Mouse (Mus musculus) C2C12 (cell line): ENCODE data around the gene Nos3. TPM values are rescaled to one million over a fixed set of nuclear protein-coding genes. Genes with fewer than 3 reads are reported as not detected.
"Not testable (repeated sequence)": the region's sequence is repeated elsewhere in the genome, so short reads cannot be mapped to it uniquely, and the experiment has no call there.

Experiments used
- H3K27me3 ChIP-seq: one replicate; pipeline ENCODE4 v1.6.1; 2011; ENCODE audit not compliant: control insufficient read depth, insufficient read depth, insufficient read length
- H3K36me3 ChIP-seq: one replicate; pipeline ENCODE4 v1.6.1; 2011; ENCODE audit not compliant: control insufficient read depth, insufficient read depth
- H3K4me3 ChIP-seq: one replicate; pipeline ENCODE4 v1.5.1; 2011; ENCODE audit warnings: mild to moderate bottlenecking, control low read depth; ENCODE audit not compliant: poor library complexity, insufficient read depth, severe bottlenecking
- H3K79me2 ChIP-seq: one replicate; pipeline ENCODE4 v1.6.1; 2011; ENCODE audit not compliant: control insufficient read depth, insufficient read depth
- H3K79me3 ChIP-seq: one replicate; pipeline ENCODE4 v1.6.1; 2011; ENCODE audit warnings: low read depth, control low read depth
- H3ac ChIP-seq: one replicate; pipeline ENCODE3; 2011; ENCODE audit warnings: low read depth; ENCODE audit not compliant: control insufficient read depth, insufficient read length
- CEBPB ChIP-seq: IDR thresholded peaks from one replicate; pipeline ENCODE4 v1.6.1; 2011; ENCODE audit warnings: low read depth, mild to moderate bottlenecking, control low read depth, moderate library complexity
- CTCF ChIP-seq: IDR thresholded peaks from one replicate; pipeline ENCODE4 v1.5.1; 2011; ENCODE audit not compliant: control insufficient read depth, insufficient read depth, insufficient read length
- FOSL1 ChIP-seq: IDR thresholded peaks from one replicate; pipeline ENCODE4 v1.8.0; 2011; ENCODE audit warnings: mild to moderate bottlenecking, low read length; ENCODE audit not compliant: poor library complexity, insufficient read depth, severe bottlenecking
- MAX ChIP-seq: IDR thresholded peaks from one replicate; pipeline ENCODE4 v1.6.1; 2011; ENCODE audit warnings: mild to moderate bottlenecking, control low read depth
- MYOD1 ChIP-seq: IDR thresholded peaks from one replicate; pipeline ENCODE4 v1.6.1; 2011; ENCODE audit warnings: low read depth; ENCODE audit not compliant: control insufficient read depth, insufficient read length
- MYOG ChIP-seq: IDR thresholded peaks from one replicate; pipeline ENCODE4 v1.6.1; 2011; ENCODE audit not compliant: control insufficient read depth, insufficient read length; ENCODE audit errors: extremely low read depth
- USF1 ChIP-seq: IDR thresholded peaks from one replicate; pipeline ENCODE4 v1.6.1; 2011; ENCODE audit warnings: low read depth, mild to moderate bottlenecking, control low read depth, moderate library complexity
- polyA plus RNA-seq: library from polyadenylated mRNA; unstranded; fragments of >200 nt; fragmentation: generic; extraction: Trizol; gene quantifications from one replicate; pipeline ENCODE4 v1.2.1, GENCODE M21; 2012; ENCODE audit warnings: missing spikeins

Nos3 gene
- polyA plus RNA-seq, 1 experiment, result 0.13 TPM

DNA sequence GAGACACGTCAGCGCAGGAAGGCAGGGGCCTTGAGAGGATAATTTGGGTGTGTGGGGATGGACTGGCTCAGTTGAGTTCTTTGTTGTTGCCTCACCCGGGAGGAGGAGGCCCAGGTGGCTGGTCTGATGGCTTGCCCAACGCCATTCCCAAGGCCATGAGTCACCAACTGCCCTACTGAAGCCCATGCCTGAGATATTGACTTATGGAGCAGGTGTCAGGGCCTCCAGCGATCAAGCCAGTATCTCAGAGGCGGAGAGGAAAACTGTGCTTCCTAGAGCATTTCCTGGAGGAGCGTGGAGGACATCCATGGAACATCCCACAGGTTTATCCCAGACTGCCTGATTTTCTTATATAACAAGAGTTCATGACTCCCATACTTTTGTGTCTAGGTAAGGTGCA is 28.1 kb downstream of the Nos3 start:
- Histone ChIP-seq H3K4me3 (no peak overlapping the region), H3K36me3 (no peaks in the 10 kb centered on the region), H3K27me3 (no peaks in the 10 kb centered on the region), H3K79me2 (no peaks in the 10 kb centered on the region), H3K79me3 (no peaks in the 10 kb centered on the region), H3ac (no peak overlapping the region)
- peak; percentile 16 for TF ChIP-seq FOSL1
- no peak for TF ChIP-seq CTCF
- TF ChIP-seq MYOD1, result peak; percentile 53
- no peak for TF ChIP-seq MAX
- TF ChIP-seq CEBPB, result peak; percentile 85
- no peak for TF ChIP-seq USF1
- TF ChIP-seq MYOG, result no peak

DNA sequence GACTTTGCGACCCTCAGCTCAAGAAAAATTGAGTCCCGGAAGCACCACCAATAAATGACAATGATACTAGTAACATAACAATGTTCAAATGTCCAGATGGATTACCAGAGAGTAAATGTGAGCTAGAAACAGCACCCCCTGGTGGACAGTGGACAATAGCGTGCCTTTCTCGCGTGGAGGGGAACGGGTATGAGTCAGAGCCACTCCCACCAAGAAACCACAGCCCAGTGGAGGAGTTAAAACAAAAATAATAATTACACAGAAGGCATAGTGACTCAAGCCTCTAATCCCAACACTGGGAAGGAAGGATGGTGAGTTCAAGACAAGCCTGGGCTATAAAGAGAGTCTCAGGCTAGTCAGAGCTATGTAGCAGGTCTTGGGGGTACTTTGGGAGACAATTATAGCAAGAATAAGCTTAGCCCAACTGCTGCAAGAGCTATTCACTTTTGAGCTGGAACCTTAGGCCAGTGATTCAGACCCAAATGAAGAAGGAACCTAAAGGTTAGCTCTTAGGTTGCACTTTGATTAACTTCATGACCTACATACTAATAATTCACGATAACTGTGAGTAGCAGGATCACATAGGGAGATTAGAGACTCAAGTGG is 28.9 kb downstream of the Nos3 start, which contains the start of gene Abcb8:
Abcb8 (plus strand) TSS at position 272 of the 606 bp plus-strand sequence.
- Histone ChIP-seq H3K4me3 (peak within 1 kb of the TSS; percentile 38), H3K27me3 (no peaks in the 10 kb centered on the region), H3K79me2 (no peaks in the 10 kb centered on the region), H3K36me3 (no peaks in the 10 kb centered on the region), H3ac (peak within 1 kb of the TSS; percentile 46), H3K79me3 (no peaks in the 10 kb centered on the region)
- TF ChIP-seq MYOD1, result no peak
- peak; percentile 72 for TF ChIP-seq CTCF
- peak; percentile 77 for TF ChIP-seq MAX
- no peak for TF ChIP-seq MYOG
- TF ChIP-seq USF1, result no peak
- TF ChIP-seq CEBPB, result no peak
- TF ChIP-seq FOSL1, result peak; percentile 81

DNA sequence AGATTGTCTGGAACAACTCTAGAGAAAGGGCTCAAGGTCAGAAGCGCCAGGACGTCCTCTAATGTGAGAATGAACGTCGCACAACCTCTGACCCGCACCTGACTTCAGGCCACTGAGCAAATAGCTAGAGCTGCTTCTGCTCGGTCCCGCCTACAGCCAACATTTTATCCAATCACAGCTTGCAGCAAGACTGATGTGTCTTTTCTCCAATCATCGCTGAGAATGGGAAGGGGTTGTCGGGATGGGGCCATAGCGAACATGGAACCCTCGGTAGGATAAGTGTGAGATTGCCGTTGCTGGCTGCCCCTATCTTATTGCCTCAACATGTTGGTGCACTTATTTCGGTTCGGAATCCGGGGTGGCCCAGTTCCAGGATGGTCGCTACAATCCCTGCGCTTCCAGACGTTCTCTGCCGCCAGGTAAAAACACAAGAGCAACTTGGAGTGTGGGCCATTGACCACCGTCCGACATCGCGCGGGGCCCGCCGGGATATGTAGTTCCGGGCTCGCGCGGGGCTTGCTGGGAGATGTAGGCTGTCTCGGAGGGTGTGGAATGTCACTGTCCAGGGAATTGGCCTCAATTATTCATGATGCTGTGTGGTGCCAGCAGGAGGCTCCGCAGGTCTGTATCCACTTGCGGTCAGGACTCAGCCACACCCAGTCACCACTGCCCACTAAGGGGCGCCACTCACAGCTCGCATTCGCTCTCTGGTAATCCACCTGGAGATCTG is 29.7 kb downstream of the Nos3 start:
- no peaks in the 10 kb centered on the region for H3K79me3 ChIP-seq
- no peaks in the 10 kb centered on the region for H3K79me2 ChIP-seq
- H3ac ChIP-seq, result peak overlapping the region; percentile 46
- H3K36me3 ChIP-seq, result no peaks in the 10 kb centered on the region
- peak overlapping the region; percentile 38 for H3K4me3 ChIP-seq
- no peaks in the 10 kb centered on the region for H3K27me3 ChIP-seq
- TF ChIP-seq USF1 (no peak), CTCF (peak; percentile 92)

DNA sequence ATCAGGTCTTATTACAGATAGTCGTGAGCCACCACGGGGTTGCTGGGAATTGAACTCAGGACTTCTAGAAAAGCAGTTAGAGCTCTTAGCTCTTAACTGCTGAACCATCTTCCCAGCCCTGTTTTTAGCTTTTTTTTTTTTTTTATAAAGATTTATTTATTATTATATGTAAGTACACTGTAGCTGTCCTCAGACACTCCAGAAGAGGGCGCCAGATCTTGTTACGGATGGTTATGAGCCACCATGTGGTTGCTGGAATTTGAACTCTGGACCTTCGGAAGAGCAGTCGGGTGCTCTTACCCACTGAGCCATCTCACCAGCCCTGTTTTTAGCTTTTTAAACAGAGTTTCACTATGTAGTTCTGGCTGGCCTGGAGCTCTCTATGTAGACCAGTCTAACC is 31.6 kb downstream of the Nos3 start:
- H3K79me2 ChIP-seq, H3K4me3 ChIP-seq: not testable (repeated sequence)

DNA sequence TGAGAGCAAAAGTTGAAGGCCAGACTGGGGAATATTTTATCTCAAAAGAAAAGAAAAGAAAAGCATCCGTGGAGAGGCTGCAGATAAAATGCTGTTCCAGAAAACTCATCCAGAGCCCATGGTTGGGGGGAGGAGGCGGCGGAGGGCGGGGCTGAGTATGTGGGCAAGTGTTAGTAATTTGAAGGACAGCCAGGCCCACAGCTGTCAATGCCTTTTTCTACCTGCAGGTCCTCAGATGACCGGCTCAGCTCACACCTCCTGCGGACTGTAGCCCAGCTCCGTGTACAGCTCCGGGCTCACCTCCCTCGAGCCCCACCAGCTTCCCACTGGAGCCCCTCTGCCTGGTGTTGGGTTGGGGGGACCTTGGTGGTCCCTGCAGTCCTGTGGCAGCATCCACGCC is 35.1 kb downstream of the Nos3 start:
- no peaks in the 10 kb centered on the region for H3K27me3 ChIP-seq
- H3K79me2 ChIP-seq, result no peaks in the 10 kb centered on the region
- no peaks in the 10 kb centered on the region for H3K79me3 ChIP-seq
- peaks cover 6% of the 10 kb centered on the region for H3K36me3 ChIP-seq
- TF ChIP-seq MYOG, result no peak
- no peak for TF ChIP-seq CEBPB
- no peak for TF ChIP-seq USF1
- no peak for TF ChIP-seq MAX
- no peak for TF ChIP-seq MYOD1
- no peak for TF ChIP-seq CTCF
- no peak for TF ChIP-seq FOSL1
- H3ac ChIP-seq, result no peak overlapping the region
- no peak overlapping the region for H3K4me3 ChIP-seq

More for the DNA sequence above, 31.6 kb downstream of the Nos3 start:
- H3ac ChIP-seq, H3K36me3 ChIP-seq, H3K79me3 ChIP-seq, H3K27me3 ChIP-seq: not testable (repeated sequence)

DNA sequence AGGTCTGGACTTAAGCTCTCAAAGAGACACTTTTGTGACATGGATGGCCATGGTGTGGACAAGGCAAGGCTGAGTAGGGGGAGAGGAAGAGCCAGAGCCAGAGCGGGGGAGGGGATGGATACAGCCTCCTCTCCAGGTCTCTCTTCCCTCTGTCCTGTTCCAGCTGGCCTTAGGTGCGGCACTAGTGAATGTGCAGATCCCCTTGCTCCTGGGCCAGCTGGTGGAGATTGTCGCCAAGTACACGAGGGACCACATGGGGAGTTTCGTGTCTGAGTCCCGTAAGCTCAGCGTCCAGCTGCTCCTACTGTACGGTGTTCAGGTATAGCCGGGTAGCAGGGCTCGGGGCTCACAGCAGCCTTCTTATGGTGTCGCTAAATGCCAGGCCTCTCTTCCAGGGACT is 35.8 kb downstream of the Nos3 start:
- H3K36me3 ChIP-seq, result peaks cover 6% of the 10 kb centered on the region
- no peaks in the 10 kb centered on the region for H3K79me2 ChIP-seq
- no peak overlapping the region for H3K4me3 ChIP-seq
- no peak for TF ChIP-seq USF1
- TF ChIP-seq CTCF, result no peak
- TF ChIP-seq MAX, result no peak
- TF ChIP-seq FOSL1, result no peak
- TF ChIP-seq MYOG, result no peak
- no peak for TF ChIP-seq CEBPB
- no peak for TF ChIP-seq MYOD1
- H3K27me3 ChIP-seq, result no peaks in the 10 kb centered on the region
- H3K79me3 ChIP-seq, result no peaks in the 10 kb centered on the region
- H3ac ChIP-seq, result no peak overlapping the region
